Mouse (Mus musculus): ENCODE data around the gene Fyn.

- TF ChIP-seq CTCF (conservative IDR thresholded peaks at IDR 0.05 in 1 of 2, IDR thresholded peaks at IDR 0.05 in 1 of 2; ENCODE audit: low read depth in 2 of 2, low read length in 2 of 2), result no peak
- no peak for TF ChIP-seq GABPA (IDR thresholded peaks at IDR 0.05; ENCODE audit: insufficient replicate concordance, low read depth, low read length)
Measured at GRCm38 (mm10) chr10:39431265-39431664, 62.6 kb downstream of the Fyn start.
